Mouse (Mus musculus) cortical plate, adult 2 months (tissue): ENCODE data around the gene Gtf2h2.

Experiments used
- CTCF ChIP-seq: fragments of 200-500 bp; IDR thresholded peaks from 2 replicates; pipeline ENCODE4 v1.5.1; 2011; ENCODE audit warnings: mild to moderate bottlenecking, control low read depth, low read length; ENCODE audit not compliant: insufficient read depth; ENCODE audit errors: extremely low read depth
- POLR2A ChIP-seq: fragments of 200-500 bp; IDR thresholded peaks from 2 replicates; pipeline ENCODE4 v1.6.1; 2011; ENCODE audit warnings: mild to moderate bottlenecking, low read length, control low read depth; ENCODE audit not compliant: insufficient read depth; ENCODE audit errors: extremely low read depth

GRCm38 (mm10) chr13:100463527-100464222, 28.7 kb downstream of the Gtf2h2 start:
- TF ChIP-seq CTCF (no peak), POLR2A (no peak)
